Mouse (Mus musculus): ENCODE measurements around the gene Scgb1b18. TPM values are rescaled to one million over a fixed set of nuclear protein-coding genes. Genes with fewer than 3 reads are reported as not detected.
"Not testable (repeated sequence)": the region's sequence is repeated elsewhere in the genome, so short reads cannot be mapped to it uniquely, and the experiment has no call there.

Scgb1b18 gene
- polyA plus RNA-seq (2012; ENCODE audit: insufficient read depth, insufficient read length, missing spikeins), result not detected in 2 replicates

- not testable (repeated sequence) for H3K27ac ChIP-seq (replicated peaks; ENCODE audit: low read depth, low read length); H3K4me1 ChIP-seq (ENCODE audit: control insufficient read depth, insufficient read depth, insufficient read length, low read length)
Measured at GRCm38 (mm10) chr7:33185268-33185667, at the start of gene Scgb1b18. Gene Scgb1b18, plus strand, starts transcription at chr7:33185568.

GRCm38 (mm10) chr7:33173764-33174163, 11.6 kb upstream of the Scgb1b18 start, which contains the start of gene Scgb2b18:
Gene Scgb2b18, minus strand, starts transcription at chr7:33173864.
- not testable (repeated sequence) for H3K27ac ChIP-seq (replicated peaks; ENCODE audit: low read depth, low read length); H3K4me1 ChIP-seq (ENCODE audit: control insufficient read depth, insufficient read depth, insufficient read length, low read length); H3K4me3 ChIP-seq (ENCODE audit: insufficient read depth, low read depth, low read length)

More at GRCm38 (mm10) chr7:33185268-33185667, at the start of gene Scgb1b18:
- not testable (repeated sequence) for H3K4me3 ChIP-seq (ENCODE audit: insufficient read depth, low read depth, low read length)

Other genes starting within 250 kb of the Scgb1b18 start
- gene Scgb2b17, start 129.0 kb upstream of the Scgb1b18 start, polyA plus RNA-seq (2012; ENCODE audit: insufficient read depth, insufficient read length, missing spikeins), result not detected in 2 replicates
- gene Scgb1b17, start 122.1 kb upstream of the Scgb1b18 start, polyA plus RNA-seq (2012; ENCODE audit: insufficient read depth, insufficient read length, missing spikeins), result not detected in 2 replicates
- gene Scgb2b18, start 11.7 kb upstream of the Scgb1b18 start, polyA plus RNA-seq (2012; ENCODE audit: insufficient read depth, insufficient read length, missing spikeins), result not detected in 2 replicates
- gene Scgb2b19, start 94.8 kb downstream of the Scgb1b18 start, polyA plus RNA-seq (2012; ENCODE audit: insufficient read depth, insufficient read length, missing spikeins), result not detected in 2 replicates
- gene Scgb1b19, start 101.7 kb downstream of the Scgb1b18 start, polyA plus RNA-seq (2012; ENCODE audit: insufficient read depth, insufficient read length, missing spikeins), result not detected in 2 replicates
- not detected in 2 replicates for gene Scgb2b20, start 180.8 kb downstream of the Scgb1b18 start, polyA plus RNA-seq (2012; ENCODE audit: insufficient read depth, insufficient read length, missing spikeins)
- gene Scgb1b20, start 187.7 kb downstream of the Scgb1b18 start, polyA plus RNA-seq (2012; ENCODE audit: insufficient read depth, insufficient read length, missing spikeins), result not detected in 2 replicates